Comparison of ENCODE assay signal across 15 mouse cellular contexts in genomic region chr12:98677336-98677735, GRCm38 (mm10). TPM values are rescaled to one million over a fixed set of nuclear protein-coding genes. Genes with fewer than 3 reads are reported as not detected.
A peak's percentile ranks its signal among the peaks of the same experiment; 100 is the strongest.
DNase-seq lines count a peak whose midpoint lies in the region; ATAC-seq and TF ChIP-seq lines count a peak whose summit lies in the region.
"Had no signal": no experiment of that assay in that cellular context is flagged by ENCODE, and none has a peak within 500 bp of the region (broad histone marks: within the 10 kb centered on the region; RNA-seq: fewer than 3 reads in every experiment).

No protein-coding gene starts in this region.

- H3K27me3 ChIP-seq in embryonic facial prominence, embryonic 13.5 days: no peaks in the 10 kb centered on the region
- H3K27me3 ChIP-seq in embryonic facial prominence, embryonic 10.5 days (replicated peaks; ENCODE audit: low read depth, poor library complexity, severe bottlenecking): no peaks in the 10 kb centered on the region
- H3K27me3 ChIP-seq in liver, embryonic 14.5 days (ENCODE audit: control insufficient read depth, insufficient read depth, low read length): no peaks in the 10 kb centered on the region
- no peaks in the 10 kb centered on the region for H3K27me3 ChIP-seq in thymus, adult 2 months (ENCODE audit: control insufficient read depth, insufficient read depth, low read length)
- H3K27me3 ChIP-seq: lung, embryonic 15.5 days had no signal

- H3K9ac ChIP-seq in embryonic facial prominence, embryonic 13.5 days: no peak overlapping the region
- H3K9ac ChIP-seq in liver, embryonic 14.5 days (replicated peaks): no peak overlapping the region
- H3K9ac ChIP-seq: lung, embryonic 15.5 days had no signal

- TF ChIP-seq EP300 in liver, embryonic 14.5 days (IDR thresholded peaks at IDR 0.05; ENCODE audit: low read depth): no peak

- DNase-seq in embryonic facial prominence, embryonic 10.5 days (ENCODE audit: low spot score): no peak
- DNase-seq in c-Kit-positive CD71-positive TER-119-positive erythroid progenitor cells, embryonic 14.5 days (ENCODE audit: low spot score): peak; percentile 11
- no peak for DNase-seq in liver, embryonic 14.5 days (ENCODE audit: low read depth in 3 of 3, low spot score in 3 of 3)
- peak; percentile 48 for DNase-seq in thymus, adult 2 months
- DNase-seq in gastrocnemius, postnatal 36 days: no peak
- DNase-seq in layer of hippocampus, adult 18-20 months (ENCODE audit: low spot score in 2 of 2): no peak
- DNase-seq in frontal cortex, postnatal 25 days (ENCODE audit: low spot score in 2 of 2): no peak
- DNase-seq: adrenal gland, postnatal 25 days; cerebellum, postnatal 10 days; kidney, postnatal 14 days had no signal

- no peak for ATAC-seq in embryonic facial prominence, embryonic 13.5 days (ENCODE audit: insufficient number of reproducible peaks, insufficient read depth, low FRiP score, low TSS enrichment, low read depth)
- ATAC-seq in liver, embryonic 14.5 days (ENCODE audit: insufficient read depth): no peak
- ATAC-seq: hindbrain, postnatal 0 days had no signal

- intact Hi-C loops in gastrocnemius, postnatal 36 days (cut with DNase I): loop anchor here (5.0 to 10.0 kb wide), 2 partner anchors 57 to 80 kb away; partner anchors contain the start of gene Ptpn21

- 53% methylated on average over 14 of the region's 14 CpGs for WGBS in embryonic facial prominence, embryonic 13.5 days
- WGBS in embryonic facial prominence, embryonic 10.5 days: 55% methylated on average over 14 of the region's 14 CpGs
- 24% methylated on average over 14 of the region's 14 CpGs for WGBS in liver, embryonic 14.5 days (ENCODE audit: insufficient replicate concordance)
- WGBS in thymus, adult 2 months: 4% methylated on average over 14 of the region's 14 CpGs

- no peaks in the 10 kb centered on the region for H3K9me3 ChIP-seq in embryonic facial prominence, embryonic 13.5 days
- no peaks in the 10 kb centered on the region for H3K9me3 ChIP-seq in embryonic facial prominence, embryonic 10.5 days
- no peaks in the 10 kb centered on the region for H3K9me3 ChIP-seq in liver, embryonic 14.5 days (ENCODE audit: control insufficient read depth, low read length)
- H3K9me3 ChIP-seq: lung, embryonic 15.5 days had no signal

- TF ChIP-seq CTCF in liver, embryonic 14.5 days (IDR thresholded peaks at IDR 0.05; ENCODE audit: low read depth): no peak
- no peak for TF ChIP-seq CTCF in thymus, adult 2 months (IDR thresholded peaks at IDR 0.05; ENCODE audit: borderline replicate concordance, control insufficient read depth, extremely low read depth, insufficient read depth, low read length, poor library complexity)

- H3K4me2 ChIP-seq in embryonic facial prominence, embryonic 13.5 days: 0 out of 2 replicates have a peak overlapping the region, but pooled peaks have one; percentile 11
- peak overlapping the region; percentile 26; the same call in 1 of the 2 replicates for H3K4me2 ChIP-seq in liver, embryonic 14.5 days (ENCODE audit: low read depth)
- H3K4me2 ChIP-seq: heart, embryonic 11.5 days; lung, embryonic 15.5 days had no signal

- no peaks in the 10 kb centered on the region for H3K4me1 ChIP-seq in embryonic facial prominence, embryonic 13.5 days
- H3K4me1 ChIP-seq in embryonic facial prominence, embryonic 10.5 days: no peaks in the 10 kb centered on the region
- H3K4me1 ChIP-seq in liver, embryonic 14.5 days (replicated peaks; ENCODE audit: control insufficient read depth in 2 of 2, insufficient read depth in 2 of 2, low read length in 1 of 2): 0 out of 4 replicates have a peak, but pooled peaks cover 0 to 2% of the 10 kb centered on the region in 2 experiments
- peaks cover 8% of the 10 kb centered on the region for H3K4me1 ChIP-seq in thymus, adult 2 months (replicated peaks; ENCODE audit: control insufficient read depth, insufficient read depth, low read length)
- H3K4me1 ChIP-seq: lung, embryonic 15.5 days had no signal

- no peak for TF ChIP-seq POLR2A in thymus, adult 2 months (IDR thresholded peaks at IDR 0.05; ENCODE audit: control insufficient read depth, extremely low read depth, insufficient read depth, low read length, poor library complexity)

- H3K36me3 ChIP-seq in embryonic facial prominence, embryonic 13.5 days: peaks cover 26% of the 10 kb centered on the region
- H3K36me3 ChIP-seq in embryonic facial prominence, embryonic 10.5 days (replicated peaks): peaks cover 49% of the 10 kb centered on the region
- no peaks in the 10 kb centered on the region for H3K36me3 ChIP-seq in liver, embryonic 14.5 days (replicated peaks; ENCODE audit: control insufficient read depth, insufficient read depth, low read depth)
- no peaks in the 10 kb centered on the region for H3K36me3 ChIP-seq in thymus, adult 2 months (ENCODE audit: control insufficient read depth, insufficient read depth, low read length)

- H3K27ac ChIP-seq in embryonic facial prominence, embryonic 13.5 days: no peak overlapping the region
- no peak overlapping the region for H3K27ac ChIP-seq in embryonic facial prominence, embryonic 10.5 days (replicated peaks)
- no peak overlapping the region for H3K27ac ChIP-seq in liver, embryonic 14.5 days
- no peak overlapping the region for H3K27ac ChIP-seq in thymus, adult 2 months (ENCODE audit: control insufficient read depth, insufficient read depth, low read length)
- H3K27ac ChIP-seq: hindbrain, postnatal 0 days; lung, embryonic 15.5 days had no signal

- H3K4me3 ChIP-seq in embryonic facial prominence, embryonic 13.5 days: no peak overlapping the region
- no peak overlapping the region for H3K4me3 ChIP-seq in embryonic facial prominence, embryonic 10.5 days
- H3K4me3 ChIP-seq in liver, embryonic 14.5 days (ENCODE audit: insufficient read depth in 1 of 2, low read depth in 2 of 2, low read length in 2 of 2): no peak overlapping the region
- no peak overlapping the region for H3K4me3 ChIP-seq in thymus, adult 2 months (ENCODE audit: control insufficient read depth, insufficient read depth, low read length)
- H3K4me3 ChIP-seq: erythroblast, embryonic 14.5 days; lung, embryonic 15.5 days had no signal

RNA-seq across cellular contexts. Expression of gene Spata7, which starts 49.4 kb away (rescaled TPM):
- 19.7 and 22.6 TPM in 2 replicates for polyA plus RNA-seq in embryonic facial prominence, embryonic 13.5 days (2015; fragmentation: Nextera tagmentation; extraction: Ambion mirVana)
- 21.7 and 22.1 TPM in 2 replicates for polyA plus RNA-seq in embryonic facial prominence, embryonic 10.5 days (2016; fragmentation: Nextera tagmentation; extraction: Ambion mirVana)
- 0.57 and 1.2 TPM in 2 replicates for polyA plus RNA-seq in liver, embryonic 14.5 days (2012; rRNA removed)
- 2.0 and 2.2 TPM in 2 replicates for polyA plus RNA-seq in liver, embryonic 14.5 days (2014; fragmentation: Nextera tagmentation; extraction: Ambion mirVana)
- 1.9 and 2.6 TPM in 2 replicates for polyA plus RNA-seq in thymus, adult 2 months (2012; rRNA removed)
- 1 to 10 TPM; 2.3 to 4.1 TPM for total RNA-seq in gastrocnemius, postnatal 36 days (2021)
- total RNA-seq in layer of hippocampus, adult 18-20 months (2021): 10 to 100 TPM; 24.2 to 25.6 TPM

RNA-seq across cellular contexts. Expression of gene Ptpn21, which starts 59.9 kb away (rescaled TPM):
- 5.4 and 6.4 TPM in 2 replicates for polyA plus RNA-seq in embryonic facial prominence, embryonic 13.5 days (2015; fragmentation: Nextera tagmentation; extraction: Ambion mirVana)
- 5.0 and 5.1 TPM in 2 replicates for polyA plus RNA-seq in embryonic facial prominence, embryonic 10.5 days (2016; fragmentation: Nextera tagmentation; extraction: Ambion mirVana)
- polyA plus RNA-seq in liver, embryonic 14.5 days (2012; rRNA removed): 1.6 and 1.9 TPM in 2 replicates
- 2.3 and 2.4 TPM in 2 replicates for polyA plus RNA-seq in liver, embryonic 14.5 days (2014; fragmentation: Nextera tagmentation; extraction: Ambion mirVana)
- 5.6 and 7.9 TPM in 2 replicates for polyA plus RNA-seq in thymus, adult 2 months (2012; rRNA removed)
- 10 to 100 TPM; 25.1 to 25.9 TPM for total RNA-seq in gastrocnemius, postnatal 36 days (2021)
- 1 to 10 TPM; 6.8 to 7.1 TPM for total RNA-seq in layer of hippocampus, adult 18-20 months (2021)
- polyA plus RNA-seq: erythroblast, embryonic 14.5 days had no signal

Comparison
In these comparisons a context has a peak if more than half of its experiments do, and no peak if none do; other contexts are left out.
1. DNase-seq: peak in c-Kit-positive CD71-positive TER-119-positive erythroid progenitor cells, embryonic 14.5 days (single experiment) and thymus, adult 2 months (single experiment); none in embryonic facial prominence, embryonic 10.5 days (single experiment), liver, embryonic 14.5 days (0 of 3), gastrocnemius, postnatal 36 days (0 of 2), layer of hippocampus, adult 18-20 months (0 of 2) and frontal cortex, postnatal 25 days (0 of 2).